Mouse (Mus musculus) bone marrow macrophage, adult 2 months (primary cell): ENCODE results near the gene Slc9a3r1.

ENCODE experiments used
- CTCF ChIP-seq: IDR thresholded peaks from 2 replicates; pipeline ENCODE4 v1.5.1; 2012; ENCODE audit warnings: low read depth, mild to moderate bottlenecking, low read length, moderate library complexity
- POLR2A ChIP-seq: IDR thresholded peaks from 2 replicates; pipeline ENCODE4 v1.6.1; 2012; ENCODE audit warnings: mild to moderate bottlenecking, low read depth, low read length, borderline replicate concordance

GRCm38 (mm10) chr11:115166776-115167175, 3.6 kb downstream of the Slc9a3r1 start:
- no peak for TF ChIP-seq CTCF
- no peak for TF ChIP-seq POLR2A
